Mouse (Mus musculus): ENCODE data around the gene Naa10.

Gene Naa10

DNA sequence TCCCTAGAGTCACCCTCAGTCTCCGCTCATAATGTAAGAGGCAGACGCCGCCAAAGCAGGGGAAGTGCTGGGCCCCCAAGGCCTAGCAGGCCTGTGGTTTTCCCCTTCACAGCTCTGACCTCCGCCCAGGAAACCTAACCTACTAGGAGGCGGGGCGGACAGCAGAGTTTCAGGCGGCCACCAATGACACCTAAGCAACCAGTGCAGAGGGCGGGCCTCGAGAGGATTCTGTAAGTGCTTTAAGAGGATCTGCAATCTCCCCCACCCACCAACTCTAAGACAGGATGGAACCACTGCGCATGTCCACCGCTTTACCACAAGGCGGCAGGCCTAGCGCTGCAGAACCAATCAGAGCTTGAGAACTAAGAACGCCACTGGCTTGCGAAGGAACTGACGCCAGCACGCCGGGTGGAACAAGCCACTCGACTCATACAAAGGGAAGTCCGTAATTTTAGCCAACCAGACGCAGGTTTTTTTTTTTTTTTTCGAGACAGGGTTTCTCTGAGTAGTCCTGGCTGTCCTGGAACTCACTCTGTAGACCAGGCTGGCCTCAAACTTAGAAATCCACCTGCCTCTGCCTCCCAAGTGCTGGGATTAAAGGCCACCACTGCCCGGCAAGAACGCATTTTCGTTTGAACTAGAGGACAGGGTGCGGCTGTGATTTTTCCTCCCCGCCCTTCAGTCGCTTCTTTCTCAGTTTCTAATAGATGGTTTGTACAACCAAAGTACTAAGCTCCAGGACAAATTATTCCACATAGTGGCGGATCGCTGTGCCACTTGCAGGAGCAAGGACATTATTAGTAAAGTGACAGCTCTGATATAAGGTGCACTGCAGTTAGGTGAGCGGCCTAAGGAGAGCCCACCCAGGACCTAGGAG lies 6.7 kb downstream of the Naa10 start:
- DNase-seq, result peak; percentile 96

DNA sequence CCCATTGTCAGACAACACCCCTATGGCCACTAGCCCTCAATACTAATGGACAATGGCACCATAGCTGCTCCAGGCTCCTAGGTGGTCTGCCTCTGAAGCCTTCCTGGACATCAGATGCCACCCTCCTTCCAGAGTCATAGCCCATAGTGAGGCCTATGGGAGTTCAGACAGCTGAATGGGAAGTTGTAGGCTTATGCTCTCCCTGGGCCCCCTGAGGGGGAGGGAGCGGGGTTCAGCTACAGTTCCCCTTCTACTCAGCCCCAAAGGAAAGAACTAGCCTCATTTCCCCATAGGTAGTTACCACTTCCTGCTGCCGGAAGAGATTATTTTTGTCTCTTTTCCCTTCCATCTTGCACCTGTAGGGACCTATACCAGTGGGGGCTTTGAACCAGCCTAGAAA lies 10.2 kb downstream of the Naa10 start:
- no peak for DNase-seq

DNA sequence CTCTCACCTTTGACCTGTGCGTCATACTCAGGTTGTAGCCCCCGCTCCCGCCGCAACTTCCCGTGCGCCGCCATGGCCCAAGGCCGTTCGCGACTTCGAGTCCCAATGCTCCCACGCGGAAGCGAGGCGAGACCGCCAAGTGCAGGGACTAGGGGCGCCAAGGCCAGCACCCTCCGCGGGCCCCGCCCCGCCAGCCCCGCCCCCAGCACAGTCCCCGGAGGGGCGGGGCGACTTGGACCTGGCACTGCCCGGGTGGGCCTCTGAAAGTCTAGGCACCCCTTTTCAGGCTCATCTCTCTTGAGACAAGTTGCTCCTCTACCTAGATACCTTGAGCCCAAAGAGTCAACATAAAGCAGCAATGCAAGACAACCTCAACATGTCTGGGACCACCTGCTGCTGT lies 10.6 kb downstream of the Naa10 start:
- DNase-seq, result no peak

DNA sequence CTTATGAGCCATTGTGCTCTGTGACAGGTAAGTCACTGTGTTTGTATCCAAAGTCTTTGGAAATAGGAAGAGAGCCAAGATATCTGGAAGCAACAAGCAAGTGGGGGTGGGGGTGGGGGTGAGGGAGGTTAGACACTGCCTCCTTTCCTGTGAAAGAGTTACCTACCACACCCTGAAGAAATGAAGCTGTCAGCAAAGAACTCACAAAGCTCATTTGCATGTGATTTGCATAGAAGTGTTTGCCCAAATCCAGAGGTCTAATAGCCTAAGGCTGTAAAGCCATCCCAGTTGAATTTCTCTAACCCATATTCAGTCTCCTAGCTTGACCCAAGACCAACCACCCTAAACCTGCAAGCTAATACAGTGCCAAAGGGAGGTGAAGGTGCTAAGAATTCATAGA lies 11.3 kb downstream of the Naa10 start:
- no peak for DNase-seq

DNA sequence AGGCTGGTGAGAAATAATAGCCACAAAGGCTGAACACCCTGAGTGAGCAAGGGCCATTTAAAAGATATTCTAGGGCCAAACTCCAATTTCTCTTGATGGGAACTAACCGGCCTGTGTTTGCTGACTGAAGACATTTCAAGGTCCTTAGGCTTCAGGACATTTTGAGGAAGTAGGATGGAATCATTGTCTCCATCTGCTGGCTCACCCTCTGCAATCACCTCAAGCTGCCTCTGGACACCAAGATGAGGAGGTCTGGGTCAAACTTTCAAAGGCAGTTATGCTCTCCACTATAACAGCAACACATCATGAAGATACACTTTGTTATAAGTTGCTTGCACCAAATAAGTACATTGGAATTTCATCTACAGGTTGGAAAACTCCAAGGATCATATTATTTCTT lies 11.7 kb downstream of the Naa10 start:
- DNase-seq, result no peak

DNA sequence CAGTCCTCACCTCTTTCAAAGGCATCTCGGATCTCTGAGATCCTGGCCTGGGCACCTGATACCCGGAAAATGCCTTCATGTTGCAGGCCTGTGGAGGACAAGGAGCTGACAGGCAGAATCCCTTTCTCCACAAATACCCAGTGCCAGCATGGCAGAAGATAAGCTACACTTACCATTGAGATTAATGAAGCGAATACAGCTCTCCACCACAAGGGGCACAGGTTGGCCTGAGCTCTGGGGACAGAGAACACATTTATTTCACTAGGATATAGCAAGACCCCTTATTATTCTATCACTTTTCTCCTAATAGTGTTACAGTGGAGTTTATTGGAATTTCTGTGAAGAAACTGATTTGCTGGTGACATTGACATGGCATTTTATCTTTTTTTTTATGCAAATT lies 23.8 kb downstream of the Naa10 start:
- no peak for DNase-seq

DNA sequence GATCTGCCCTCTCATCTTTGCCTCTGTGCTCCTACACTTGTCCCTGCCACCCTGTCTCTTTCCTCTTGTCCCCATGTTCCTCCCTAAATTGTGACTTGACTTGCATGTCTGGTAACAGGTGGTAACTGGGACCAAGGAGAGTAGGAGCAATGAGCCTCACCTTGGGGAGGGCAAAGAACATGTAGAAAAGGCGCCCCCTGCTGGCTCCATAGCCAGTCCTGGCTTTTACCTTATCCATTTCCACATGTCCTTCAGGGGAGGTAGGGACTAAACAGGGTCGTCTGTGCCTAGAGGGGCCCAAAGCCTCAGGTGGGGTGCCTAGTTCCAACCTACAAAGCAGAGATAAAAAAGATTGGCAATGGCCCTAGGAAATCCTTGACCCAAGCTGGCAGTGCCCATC lies 26.0 kb downstream of the Naa10 start, which contains the start of gene L1cam:
TSS of gene L1cam (minus strand) at position 387 of the 400 bp plus-strand sequence.
- DNase-seq, result peak; percentile 61

DNA sequence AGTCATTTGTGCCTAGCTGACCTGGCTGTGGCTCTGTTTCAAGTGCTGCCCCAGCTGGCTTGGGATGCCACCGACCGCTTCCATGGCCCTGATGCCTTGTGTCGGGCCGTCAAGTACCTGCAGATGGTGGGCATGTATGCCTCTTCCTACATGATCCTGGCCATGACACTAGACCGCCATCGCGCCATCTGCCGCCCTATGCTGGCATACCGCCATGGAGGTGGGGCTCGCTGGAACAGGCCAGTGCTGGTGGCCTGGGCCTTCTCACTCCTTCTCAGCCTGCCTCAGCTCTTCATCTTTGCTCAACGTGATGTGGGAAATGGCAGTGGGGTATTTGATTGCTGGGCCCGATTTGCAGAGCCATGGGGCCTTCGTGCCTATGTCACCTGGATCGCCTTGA lies 28.9 kb downstream of the Naa10 start:
- DNase-seq, result peak; percentile 68

DNA sequence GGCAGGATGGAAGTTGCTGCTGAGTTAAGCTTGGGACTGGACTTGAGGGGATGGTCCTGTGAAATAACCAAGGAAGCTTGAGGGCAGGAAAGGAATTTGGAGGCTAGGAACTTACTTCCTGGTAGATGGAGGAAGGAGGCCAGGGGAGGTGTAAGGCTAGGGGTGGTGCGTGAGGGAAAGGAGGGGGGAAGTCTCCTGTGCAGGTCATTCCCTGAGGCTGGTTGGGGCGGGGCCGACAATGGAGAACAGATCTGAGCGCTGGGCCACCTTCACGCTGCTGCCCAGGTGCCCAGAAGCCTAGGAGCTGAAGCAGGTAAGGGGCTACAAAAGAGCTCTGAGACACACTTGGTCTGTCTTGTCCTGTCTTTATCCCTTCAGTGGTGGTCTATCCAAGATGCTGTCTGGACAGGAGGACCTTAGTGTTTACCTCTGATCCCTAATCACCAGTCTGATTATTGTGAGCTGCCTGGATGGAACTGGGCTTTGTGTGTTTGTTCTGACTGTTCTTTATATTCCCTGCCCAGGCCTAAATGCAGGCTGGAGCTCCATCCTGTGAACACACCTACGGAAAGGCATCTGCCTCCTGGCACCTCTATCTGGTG lies 30.1 kb downstream of the Naa10 start, which contains the start of gene Avpr2:
TSS of gene Avpr2 (plus strand) at position 552 of the 602 bp plus-strand sequence.
- DNase-seq, result no peak

DNA sequence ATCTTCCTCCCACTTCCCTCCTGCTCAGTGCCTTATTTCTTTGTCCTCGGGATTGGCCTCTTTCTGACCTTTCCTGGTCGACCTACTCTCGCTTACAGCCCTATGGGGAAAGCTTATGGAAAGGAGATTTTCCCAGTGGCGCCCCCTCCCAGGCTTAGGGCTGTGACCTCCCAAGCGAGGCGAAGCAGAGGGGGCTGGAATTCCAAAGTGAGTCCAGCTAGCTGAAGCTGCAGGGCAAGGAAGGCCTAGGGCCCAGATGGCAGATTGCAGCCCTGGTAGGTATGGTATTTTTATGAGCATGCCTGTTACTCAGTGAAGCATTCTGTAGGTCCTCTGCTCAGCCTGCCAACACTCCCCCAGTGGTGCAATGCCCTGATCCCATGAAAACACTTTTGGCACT lies 40.3 kb downstream of the Naa10 start:
- peak; percentile 34 for DNase-seq

DNA sequence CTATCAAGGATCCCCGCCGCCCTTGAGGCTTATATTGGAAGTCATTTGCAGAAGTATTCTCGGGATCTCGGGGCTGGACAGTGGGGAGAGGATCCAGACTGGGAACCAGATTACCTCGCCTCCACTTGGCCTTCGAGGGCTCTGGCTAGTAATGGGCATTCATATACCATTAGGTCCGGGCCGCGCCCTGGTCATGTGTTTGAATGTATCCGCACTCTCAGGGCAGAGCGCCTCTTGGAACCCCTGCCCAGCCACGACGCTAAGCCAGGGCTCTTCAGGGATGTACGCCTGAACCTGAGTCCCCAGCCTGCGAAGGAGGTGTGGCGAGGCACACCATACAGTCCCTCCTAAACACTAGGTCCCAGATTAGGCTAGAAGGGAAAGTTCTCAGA lies 40.7 kb downstream of the Naa10 start:
- DNase-seq, result no peak

DNA sequence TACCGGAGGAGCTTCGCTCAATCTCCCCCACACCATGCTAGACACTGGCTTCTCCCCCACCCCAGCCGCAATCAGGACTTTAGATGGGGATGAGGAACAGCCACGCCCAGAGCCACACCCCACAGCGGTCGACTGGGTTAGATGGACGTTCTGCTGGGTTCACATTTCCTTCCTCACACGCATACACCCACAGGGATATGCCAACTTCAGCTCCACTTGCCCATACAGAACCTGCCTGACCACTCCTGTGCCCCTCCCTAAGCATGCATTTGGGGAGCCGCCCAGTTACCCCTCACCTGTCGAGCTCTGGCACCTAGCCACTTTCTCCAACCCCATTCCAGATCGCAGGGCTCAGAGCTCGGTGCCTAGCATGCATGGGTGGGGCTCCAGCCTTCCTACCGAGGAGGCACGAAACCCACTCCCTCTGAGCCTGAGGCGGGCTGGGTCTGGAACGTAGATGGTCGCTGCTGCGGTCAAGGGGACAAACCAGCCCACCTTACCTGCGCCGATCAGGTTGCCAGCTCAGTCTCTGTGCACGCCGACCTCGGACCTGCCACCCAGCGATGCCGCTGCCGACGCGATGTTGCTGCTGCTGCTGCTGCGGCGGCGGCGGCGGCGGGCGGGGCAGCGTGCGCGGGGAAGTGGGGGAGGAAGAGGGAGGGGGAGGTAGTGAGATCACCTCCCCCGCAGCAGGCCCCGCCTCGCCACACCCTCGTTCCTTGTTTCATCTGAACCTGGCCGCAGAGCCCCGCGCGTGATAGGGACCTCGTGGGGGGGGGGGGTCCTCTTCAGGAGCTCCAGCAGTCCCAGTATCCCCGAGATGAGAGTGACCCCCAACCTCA lies 41.3 kb downstream of the Naa10 start:
- DNase-seq, result peak; percentile 77

DNA sequence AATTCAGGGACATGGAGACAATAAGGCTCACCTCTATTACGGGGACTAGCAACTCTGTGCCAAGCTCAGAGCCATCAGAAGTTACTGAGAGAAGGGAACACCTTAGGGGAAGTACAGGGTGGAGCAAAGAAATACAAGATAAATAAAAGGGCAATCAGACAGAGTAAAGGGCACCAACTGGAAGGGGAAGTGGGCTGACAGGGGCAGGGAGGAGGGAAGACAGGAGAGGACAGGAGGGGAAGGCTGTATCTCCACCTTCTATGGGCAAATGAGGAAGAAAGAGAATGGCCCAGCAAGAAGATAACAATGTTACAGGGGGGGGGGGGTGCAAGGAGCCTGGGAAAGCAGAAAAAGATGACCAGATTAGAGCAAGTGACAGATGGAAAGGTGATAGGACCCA lies 44.7 kb downstream of the Naa10 start:
- no peak for DNase-seq

DNA sequence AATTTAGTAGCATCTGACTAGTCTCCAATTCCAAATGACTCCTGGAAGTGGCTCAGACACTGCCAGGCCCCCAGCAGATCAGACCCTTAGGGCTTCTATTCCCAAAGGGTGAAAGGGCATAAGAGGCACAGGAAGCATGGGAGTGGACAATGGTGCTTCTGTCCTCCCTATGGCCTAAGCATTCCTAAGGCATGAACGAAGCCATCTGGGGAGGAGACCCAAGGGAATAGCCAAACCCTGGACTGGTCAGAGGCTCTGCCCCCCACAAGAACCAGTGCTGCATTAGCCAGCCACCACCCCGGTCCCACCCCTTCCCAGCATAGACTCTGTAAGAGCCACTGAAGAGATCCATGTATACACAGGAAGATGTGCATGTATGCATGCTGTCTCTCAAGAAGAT lies 45.9 kb downstream of the Naa10 start:
- DNase-seq, result no peak

DNA sequence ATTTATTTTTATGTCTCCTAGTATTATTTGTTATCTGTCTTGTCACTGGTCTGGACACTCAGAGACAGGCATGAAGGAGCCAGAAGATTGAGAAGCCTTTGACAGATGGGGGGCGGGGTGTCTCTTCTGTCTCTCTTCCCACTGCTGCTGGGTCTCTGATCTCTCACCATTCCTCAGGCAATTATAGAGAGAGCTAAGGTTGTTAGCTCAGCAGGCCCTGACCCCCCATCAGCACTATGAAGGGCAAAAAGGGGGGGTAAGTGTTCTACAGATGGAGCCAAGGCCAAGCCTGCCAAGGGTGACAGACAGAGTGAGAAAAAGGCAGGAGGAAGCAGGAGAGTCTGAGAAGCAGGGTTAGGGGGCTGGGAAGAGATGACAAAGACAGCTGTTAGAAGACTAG lies 49.8 kb downstream of the Naa10 start:
- peak; percentile 30 for DNase-seq

DNA sequence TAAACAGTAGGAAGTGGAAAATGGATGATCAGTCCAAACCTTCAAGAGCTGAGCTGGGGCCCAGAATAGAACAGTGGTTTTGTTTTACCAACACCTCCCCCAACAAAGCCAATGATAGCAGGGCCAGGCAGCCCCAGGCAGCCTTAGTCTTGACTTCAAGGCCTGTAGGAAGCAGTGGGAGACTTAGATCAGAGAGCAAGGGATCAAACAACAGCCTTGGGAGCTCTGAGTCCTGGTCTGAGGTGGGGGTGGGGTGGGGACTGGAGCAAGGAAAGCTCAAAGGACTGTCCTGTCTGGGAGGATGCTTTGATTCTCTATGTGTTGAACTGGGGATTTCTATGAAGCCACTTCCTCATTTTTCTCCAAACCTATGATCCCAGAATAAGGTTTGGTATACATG lies 50.3 kb downstream of the Naa10 start:
- no peak for DNase-seq

DNA sequence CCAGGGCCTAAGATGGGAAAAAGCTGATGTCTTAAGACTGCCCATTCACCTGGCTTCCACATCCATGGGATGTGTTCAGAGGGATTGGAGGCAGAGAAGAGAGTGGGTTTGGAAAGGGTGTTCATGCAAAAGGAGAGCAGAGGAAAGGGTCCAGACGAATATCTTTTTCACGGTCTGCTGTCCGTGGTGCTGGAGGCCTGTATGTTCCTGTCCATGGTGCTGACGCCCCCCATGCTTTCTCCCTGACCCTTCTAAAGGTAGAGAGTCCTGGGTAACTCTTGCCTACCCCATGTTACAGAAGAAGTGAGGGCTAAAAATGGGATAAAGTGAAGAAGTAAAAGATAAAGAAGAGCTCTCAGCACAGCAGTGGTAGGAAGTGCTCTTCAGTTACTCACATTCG lies 52.4 kb downstream of the Naa10 start:
- DNase-seq, result no peak

DNA sequence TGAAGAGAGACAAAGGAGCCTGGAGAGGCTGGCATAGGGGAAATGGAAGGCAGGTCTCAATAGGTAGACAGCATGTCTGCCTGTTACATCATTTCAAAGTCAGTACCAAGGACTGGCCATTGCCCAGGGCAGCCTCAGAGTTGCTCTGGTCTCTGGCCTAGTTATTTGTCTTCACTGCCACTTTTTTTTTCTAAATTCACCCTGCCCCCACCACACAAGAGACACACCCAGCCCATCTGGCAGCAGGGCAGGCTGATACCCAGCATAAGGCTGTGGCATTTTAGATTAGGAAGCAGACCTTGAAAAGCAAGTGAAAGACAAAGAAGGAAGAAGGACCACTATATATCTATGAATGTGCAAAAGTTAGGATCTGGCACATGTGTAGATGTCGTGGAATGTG lies 53.9 kb downstream of the Naa10 start:
- no peak for DNase-seq

DNA sequence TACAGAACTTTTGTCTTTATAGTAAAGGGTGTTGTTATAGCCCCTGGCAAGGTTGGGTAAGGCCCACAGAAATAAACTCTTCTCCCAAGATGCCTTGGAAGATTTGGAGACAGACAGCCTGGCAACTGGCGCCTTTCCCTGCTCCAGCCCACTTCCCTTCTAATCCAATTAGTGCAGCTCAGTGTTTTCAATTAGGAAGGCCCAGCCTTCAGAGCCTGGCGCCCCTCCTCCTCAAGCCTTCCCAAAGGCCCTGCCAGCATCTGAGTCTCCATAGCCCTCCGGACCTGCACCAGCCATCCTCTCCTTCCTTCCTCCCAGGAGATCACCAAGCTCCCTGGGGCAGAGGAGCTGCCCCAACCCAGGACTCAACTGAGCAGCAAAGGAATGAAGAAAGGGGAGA lies 54.5 kb downstream of the Naa10 start:
- DNase-seq, result peak; percentile 30
